Mouse (Mus musculus) MEL (cell line): ENCODE results near the gene Tgoln1. TPM values are rescaled to one million over a fixed set of nuclear protein-coding genes. Genes with fewer than 3 reads are reported as not detected.

Experiments
- DNase-seq: peaks from one replicate; pipeline ENCODE4 v3.0.0; 2011; ENCODE audit warnings: low read depth, low spot score
- H3K27ac ChIP-seq: 2 replicates; pipeline ENCODE4 v1.5.1; 2012; ENCODE audit warnings: low read depth, mild to moderate bottlenecking, control low read depth, low read length, moderate library complexity; ENCODE audit not compliant: control insufficient read depth
- H3K27me3 ChIP-seq, 2 experiments: fragments of 150-350 bp in 1 of 2; sonication (generic) in 1 of 2; 2 replicates each; pipeline ENCODE4 v1.6.1; 2012; ENCODE audit warnings: low read length in 2 of 2, mild to moderate bottlenecking in 2 of 2, improper control_type of control experiment in 1 of 2, moderate library complexity in 1 of 2; ENCODE audit not compliant: insufficient read depth in 2 of 2, control insufficient read depth in 1 of 2
- H3K36me3 ChIP-seq, 2 experiments: 2 replicates each; pipeline ENCODE4 v1.6.1; 2012 to 2014; ENCODE audit warnings: low read length in 2 of 2, improper control_type of control experiment in 1 of 2, inconsistent platforms in 1 of 2, mild to moderate bottlenecking in 1 of 2; ENCODE audit not compliant: insufficient read depth in 2 of 2, control insufficient read depth in 1 of 2
- H3K4me1 ChIP-seq, 2 experiments: fragments of 150-350 bp in 1 of 2; sonication (generic) in 1 of 2; 2 replicates each; pipeline ENCODE4 v1.6.1; 2012; ENCODE audit warnings: low read length in 2 of 2, improper control_type of control experiment in 1 of 2, mild to moderate bottlenecking in 1 of 2; ENCODE audit not compliant: insufficient read depth in 2 of 2, control insufficient read depth in 1 of 2
- H3K4me3 ChIP-seq, 2 experiments: fragments of 150-350 bp in 1 of 2; sonication (generic) in 1 of 2; 2 replicates each; pipeline ENCODE4 v1.5.1; 2012; ENCODE audit warnings: low read depth in 2 of 2, low read length in 2 of 2, mild to moderate bottlenecking in 2 of 2, moderate library complexity in 2 of 2, control low read depth in 1 of 2, improper control_type of control experiment in 1 of 2; ENCODE audit not compliant: control insufficient read depth in 1 of 2, insufficient read depth in 1 of 2
- H3K79me2 ChIP-seq: 2 replicates; pipeline ENCODE4 v1.6.1; 2012; ENCODE audit warnings: mild to moderate bottlenecking, low read length, moderate library complexity; ENCODE audit not compliant: control insufficient read depth, poor library complexity, insufficient read depth
- H3K9ac ChIP-seq: 2 replicates; pipeline ENCODE4 v1.6.1; 2012; ENCODE audit warnings: low read depth, mild to moderate bottlenecking, control low read depth, low read length, moderate library complexity; ENCODE audit not compliant: control insufficient read depth, poor library complexity, severe bottlenecking
- H3K9me3 ChIP-seq: fragments of 150-350 bp; sonication (generic); replicated peaks from 2 replicates; pipeline ENCODE4 v1.6.1; 2012; ENCODE audit warnings: mild to moderate bottlenecking, low read length, improper control_type of control experiment, moderate library complexity; ENCODE audit not compliant: insufficient read depth
- ETS1 ChIP-seq: IDR thresholded peaks from 2 replicates; pipeline ENCODE4 v1.6.1; 2012; ENCODE audit warnings: low read depth, mild to moderate bottlenecking, inconsistent platforms, low read length, improper control_type of control experiment, moderate library complexity
- MAX ChIP-seq: IDR thresholded peaks from 2 replicates; pipeline ENCODE4 v1.6.1; 2011; ENCODE audit warnings: low read length, improper control_type of control experiment
- MEF2A ChIP-seq: IDR thresholded peaks from 2 replicates; pipeline ENCODE4 v1.6.1; 2014; ENCODE audit warnings: low read depth, mild to moderate bottlenecking, inconsistent platforms, low read length, improper control_type of control experiment; ENCODE audit not compliant: poor library complexity, insufficient replicate concordance, severe bottlenecking; ENCODE audit errors: extremely low read depth
- MXI1 ChIP-seq: IDR thresholded peaks from 2 replicates; pipeline ENCODE4 v1.6.1; 2011; ENCODE audit warnings: mild to moderate bottlenecking, low read depth, low read length, improper control_type of control experiment
- MYC ChIP-seq: IDR thresholded peaks from 2 replicates; pipeline ENCODE4 v1.6.1; 2011; ENCODE audit warnings: low read depth, mild to moderate bottlenecking, low read length, improper control_type of control experiment, moderate library complexity
- NRF1 ChIP-seq: IDR thresholded peaks from 2 replicates; pipeline ENCODE4 v1.6.1; 2014; ENCODE audit warnings: low read depth, mild to moderate bottlenecking, inconsistent platforms, low read length, improper control_type of control experiment, moderate library complexity; ENCODE audit not compliant: poor library complexity, insufficient read depth, severe bottlenecking
- POLR2A ChIP-seq, 2 experiments: IDR thresholded peaks; 2 replicates each; pipeline ENCODE4 v1.6.1; 2011 to 2012; ENCODE audit warnings: low read length in 2 of 2, mild to moderate bottlenecking in 2 of 2, control low read depth in 1 of 2, improper control_type of control experiment in 1 of 2, low read depth in 1 of 2, moderate library complexity in 1 of 2; ENCODE audit not compliant: control insufficient read depth in 1 of 2, insufficient read depth in 1 of 2, poor library complexity in 1 of 2
- ZMIZ1 ChIP-seq: IDR thresholded peaks from 2 replicates; pipeline ENCODE4 v1.6.1; 2012; ENCODE audit warnings: low read depth, mild to moderate bottlenecking, inconsistent platforms, low read length, improper control_type of control experiment, moderate library complexity
- polyA plus RNA-seq, 2 experiments: library from polyadenylated mRNA; stranded (reverse) in 1 of 2; unstranded in 1 of 2; fragments of >175 nt in 1 of 2; fragments of >200 nt in 1 of 2; gene quantifications; 2 replicates each; pipeline versions ENCODE4 v1.2.1 to v1.2.4; 2012; ENCODE audit warnings: low replicate concordance in 2 of 2, low read depth in 1 of 2; ENCODE audit not compliant: insufficient read length in 2 of 2, insufficient read depth in 1 of 2, missing spikeins in 1 of 2
- total RNA-seq: library from RNA; depleted of rRNA; stranded (reverse); fragments of 300-350 nt; gene quantifications from 2 replicates; pipeline ENCODE4 v1.2.3, GENCODE M21; 2012

Tgoln1 gene
- total and polyA plus RNA-seq, 3 experiments: 20.6 to 106 (median 23.9) TPM

- TF ChIP-seq MEF2A: peak; percentile 57; the same call in 1 of the 2 replicates
- peak; percentile 74 for TF ChIP-seq NRF1
Measured at GRCm38 (mm10) chr6:72597956-72598753, 18.6 kb downstream of the Tgoln1 start, which contains the start of the genes Elmod3 and Retsat (continued).

GRCm38 (mm10) chr6:72597083-72597874 is 19.5 kb downstream of the Tgoln1 start:
- Histone ChIP-seq H3K27me3 (no peaks in the 10 kb centered on the region), H3K4me3 (peak overlapping the region; percentile 68 to 86), H3K36me3 (peaks cover 0 to 9% of the 10 kb centered on the region in 2 experiments; a peak in 2 of 4 replicates), H3K4me1 (peaks cover 8 to 15% of the 10 kb centered on the region in 2 experiments), H3K27ac (peak overlapping the region; percentile 5; the same call in 1 of the 2 replicates), H3K79me2 (peaks cover 5% of the 10 kb centered on the region), H3K9me3 (no peaks in the 10 kb centered on the region), H3K9ac (peak overlapping the region; percentile 61)
- TF ChIP-seq MXI1: peak; percentile 32; the same call in 1 of the 2 replicates
- no peak for TF ChIP-seq NRF1
- DNase-seq: peak; percentile 44

GRCm38 (mm10) chr6:72593914-72594313 is 22.9 kb downstream of the Tgoln1 start:
- Histone ChIP-seq H3K4me3 (no peak overlapping the region), H3K36me3 (peaks cover 0 to 2% of the 10 kb centered on the region in 2 experiments; a peak in 1 of 4 replicates)
- TF ChIP-seq ETS1: no peak
- TF ChIP-seq MAX: no peak
- TF ChIP-seq POLR2A (IDR thresholded peaks at IDR 0.05; ENCODE audit: control insufficient read depth in 1 of 2, insufficient read depth in 1 of 2, low read depth in 1 of 2, low read length in 2 of 2, poor library complexity in 1 of 2): no peak
- TF ChIP-seq ZMIZ1: no peak
- TF ChIP-seq MYC: no peak
- TF ChIP-seq, all 39 proteins: peak for 0
- no peaks in the 10 kb centered on the region for H3K27me3 ChIP-seq
- no peaks in the 10 kb centered on the region for H3K9me3 ChIP-seq
- no peak overlapping the region for H3K27ac ChIP-seq
- no peak for DNase-seq
- no peak overlapping the region for H3K9ac ChIP-seq
- H3K4me1 ChIP-seq: peaks cover 0 to 9% of the 10 kb centered on the region in 2 experiments; a peak in 2 of 4 replicates
- H3K79me2 ChIP-seq: peaks cover 5% of the 10 kb centered on the region
